Mouse (Mus musculus) stomach, postnatal 0 days (tissue): Measurements from ENCODE around the gene Gga2. TPM values are rescaled to one million over a fixed set of nuclear protein-coding genes. Genes with fewer than 3 reads are reported as not detected.

Experiments
- ATAC-seq: fragments of 200-750 bp; cut with Nextera tagmentation; 2 replicates; pipeline ENCODE4 v1.8.0; 2017; ENCODE audit not compliant: low FRiP score, low TSS enrichment
- DNase-seq: peaks from one replicate; pipeline ENCODE4 v3.0.0-alpha.2; 2016; ENCODE audit warnings: low spot score
- H3K27ac ChIP-seq: fragments of 300-500 bp; sonication (generic); replicated peaks from 2 replicates; pipeline ENCODE4 v1.5.1; 2014; ENCODE audit warnings: mild to moderate bottlenecking, control low read depth
- H3K27me3 ChIP-seq: fragments of 300-500 bp; sonication (generic); 2 replicates; pipeline ENCODE4 v1.6.1; 2014; ENCODE audit warnings: low read length; ENCODE audit not compliant: control insufficient read depth, insufficient read depth
- H3K36me3 ChIP-seq: fragments of 300-500 bp; sonication (generic); 2 replicates; pipeline ENCODE4 v1.6.1; 2014; ENCODE audit warnings: low read length, mixed read lengths; ENCODE audit not compliant: control insufficient read depth, insufficient read depth
- H3K4me1 ChIP-seq: fragments of 300-500 bp; sonication (generic); replicated peaks from 2 replicates; pipeline ENCODE4 v1.6.1; 2014; ENCODE audit warnings: antibody characterized with exemption; ENCODE audit not compliant: control insufficient read depth, insufficient read depth
- H3K4me2 ChIP-seq: fragments of 300-500 bp; sonication (generic); replicated peaks from 2 replicates; pipeline ENCODE4 v1.6.1; 2014; ENCODE audit warnings: low read depth, mild to moderate bottlenecking, control low read depth, moderate library complexity
- H3K4me3 ChIP-seq: fragments of 300-500 bp; sonication (generic); 2 replicates; pipeline ENCODE4 v1.5.1; 2014; ENCODE audit warnings: low read depth, low read length, control low read depth
- H3K9ac ChIP-seq: fragments of 300-500 bp; sonication (generic); 2 replicates; pipeline ENCODE4 v1.6.1; 2014; ENCODE audit warnings: mild to moderate bottlenecking, low read length, control low read depth, mixed read lengths
- H3K9me3 ChIP-seq: fragments of 300-500 bp; sonication (generic); 2 replicates; pipeline ENCODE4 v1.6.1; 2016; ENCODE audit warnings: low read length; ENCODE audit not compliant: control insufficient read depth
- CTCF ChIP-seq: IDR thresholded peaks from 2 replicates; pipeline ENCODE4 v1.5.1; 2016; ENCODE audit warnings: antibody characterized with exemption, low read depth, mild to moderate bottlenecking, moderate library complexity
- EP300 ChIP-seq: optimal IDR thresholded peaks from 2 replicates; pipeline ENCODE3; 2016; ENCODE audit warnings: antibody characterized with exemption
- WGBS: fragments of 180-500 bp; shearing (Covaris S2); extraction: QIAGEN DNeasy Blood & Tissue Kit; methylation state at CpG from one replicate; pipeline ENCODE4 v1.1.7; 2014; 5-methylcytosine and 5-hydroxymethylcytosine counted together
- polyA plus RNA-seq: library from polyadenylated mRNA; unstranded; fragments of >200 nt; fragmentation: Nextera tagmentation; extraction: Ambion mirVana; gene quantifications from 2 replicates; pipeline ENCODE4 v1.2.1, GENCODE M21; 2015

The Gga2 gene
- polyA plus RNA-seq, 1 experiment from 2014 or later, result 31.5 TPM

DNA sequence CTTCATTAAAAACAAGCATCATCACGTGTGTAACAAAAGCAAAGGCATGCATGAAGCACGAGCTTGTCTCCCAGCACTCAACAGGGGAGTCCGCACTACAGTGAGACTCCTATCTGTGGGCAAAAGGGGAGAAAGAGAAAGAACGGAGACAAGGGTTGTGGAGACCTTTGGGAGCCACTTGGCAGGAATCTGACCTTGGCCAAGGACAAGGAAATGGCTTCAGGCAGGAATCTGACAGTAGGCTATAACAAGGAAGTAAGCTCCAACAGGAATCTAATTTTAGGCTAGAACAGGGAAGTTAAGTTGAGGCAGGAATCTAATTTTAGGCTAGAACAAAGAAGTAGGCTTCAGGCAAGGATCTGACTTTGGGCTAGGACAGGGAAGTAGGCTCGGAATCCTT lies 25.1 kb downstream of the Gga2 start:
- Histone ChIP-seq H3K36me3 (peaks cover 22% of the 10 kb centered on the region), H3K9me3 (no peaks in the 10 kb centered on the region), H3K27me3 (no peaks in the 10 kb centered on the region), H3K9ac (no peak overlapping the region), H3K4me1 (no peaks in the 10 kb centered on the region), H3K27ac (no peak overlapping the region), H3K4me2 (no peak overlapping the region), H3K4me3 (no peak overlapping the region)
- TF ChIP-seq CTCF, result no peak
- TF ChIP-seq EP300, result no peak
- no peak for ATAC-seq
- DNase-seq, result no peak
- 90% methylated on average over 5 of the region's 5 CpGs for WGBS

DNA sequence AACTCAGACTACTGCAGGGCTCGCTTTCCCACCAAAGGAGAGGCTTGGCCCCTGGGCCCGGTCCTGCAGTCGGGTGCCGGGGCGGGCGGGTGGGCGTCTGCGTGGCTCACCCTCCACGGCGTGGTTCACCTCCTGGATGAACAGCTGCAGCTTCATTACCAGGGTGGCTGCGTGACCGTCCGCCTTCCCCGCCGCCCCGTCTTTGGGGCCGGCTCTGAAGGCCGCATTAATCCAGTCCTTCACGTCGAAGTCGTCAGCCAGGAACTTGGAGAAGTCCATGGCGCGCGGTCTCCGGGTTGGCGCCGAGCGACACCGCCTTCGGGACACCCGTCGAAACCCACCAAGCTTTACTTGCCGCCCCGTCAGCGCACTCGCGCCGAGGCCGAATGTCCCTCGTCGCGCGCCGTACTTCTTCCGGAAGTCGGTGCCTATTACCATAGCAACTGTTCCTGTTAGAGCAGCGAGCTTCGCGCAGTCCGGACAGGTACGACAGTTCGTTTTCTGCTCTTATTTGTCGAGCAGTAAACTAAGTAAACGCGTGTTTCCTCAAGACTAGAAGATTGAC lies 39.6 kb downstream of the Gga2 start, which contains the start of gene Cog7:
Gene Cog7 (minus strand): TSS at position 405 of the 565 bp plus-strand sequence.
- TF ChIP-seq CTCF (no peak), EP300 (no peak)
- H3K4me3 ChIP-seq, result peak within 1 kb of the TSS; percentile 76
- peak; percentile 90 for DNase-seq
- H3K36me3 ChIP-seq, result peaks cover 3% of the 10 kb centered on the region; the same call in 1 of the 2 replicates
- no peaks in the 10 kb centered on the region for H3K9me3 ChIP-seq
- no peaks in the 10 kb centered on the region for H3K4me1 ChIP-seq
- under 1% methylated on average over 55 of the region's 55 CpGs for WGBS
- H3K27ac ChIP-seq, result no peak within 1 kb of the TSS
- H3K9ac ChIP-seq, result peak within 1 kb of the TSS; percentile 83
- peak; percentile 93 for ATAC-seq
- peak within 1 kb of the TSS; percentile 67 for H3K4me2 ChIP-seq
- H3K27me3 ChIP-seq, result no peaks in the 10 kb centered on the region

DNA sequence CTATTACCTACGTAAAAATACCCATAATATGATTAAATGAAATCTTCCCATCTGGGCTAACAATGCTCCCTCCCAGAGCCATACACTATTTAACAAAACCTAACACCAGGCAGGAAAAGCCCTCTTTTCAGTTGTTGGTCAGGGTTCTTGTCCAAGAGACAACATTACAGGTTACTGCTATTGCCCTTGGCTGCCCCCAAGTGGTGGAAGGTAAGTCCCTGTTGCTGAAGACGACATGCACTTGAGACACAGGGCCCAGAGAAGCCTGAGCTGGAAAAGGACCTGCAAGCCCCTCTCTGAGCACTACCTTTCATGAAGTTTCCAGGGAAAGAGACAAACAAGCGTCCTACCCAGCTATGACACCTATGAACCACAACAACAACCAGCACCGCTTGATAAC lies 46.0 kb downstream of the Gga2 start:
- no peaks in the 10 kb centered on the region for H3K4me1 ChIP-seq
- no peak for ATAC-seq

DNA sequence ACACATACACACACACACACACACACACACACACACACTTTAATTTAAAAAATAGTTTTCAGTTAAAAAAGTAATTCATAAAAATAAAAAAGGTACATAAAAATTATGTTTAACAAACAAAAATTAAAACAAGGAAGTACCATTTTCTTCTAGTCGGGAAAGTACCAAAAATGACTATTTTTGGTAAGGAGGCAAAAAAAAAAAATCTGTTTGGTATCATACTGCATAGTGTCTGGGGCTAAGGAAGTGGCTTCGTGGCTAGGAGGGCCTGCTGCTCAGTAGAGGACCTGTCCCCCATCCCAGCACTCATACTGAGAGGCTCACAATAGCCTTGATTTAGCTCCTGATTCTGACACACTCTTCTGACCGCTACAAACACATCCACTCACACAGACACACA lies 49.3 kb downstream of the Gga2 start:
- H3K27ac ChIP-seq, result no peak overlapping the region
- no peak overlapping the region for H3K4me2 ChIP-seq
- H3K36me3 ChIP-seq, result peaks cover 2% of the 10 kb centered on the region; the same call in 1 of the 2 replicates
- no peaks in the 10 kb centered on the region for H3K9me3 ChIP-seq
- H3K9ac ChIP-seq, result no peak overlapping the region
- TF ChIP-seq CTCF (no peak), EP300 (no peak)
- no peaks in the 10 kb centered on the region for H3K4me1 ChIP-seq
- no peak for DNase-seq
- WGBS, result 86% methylated on average over 3 of the region's 3 CpGs
- no peaks in the 10 kb centered on the region for H3K27me3 ChIP-seq
- no peak overlapping the region for H3K4me3 ChIP-seq
- ATAC-seq, result no peak

More for the DNA sequence above, 46.0 kb downstream of the Gga2 start:
- Histone ChIP-seq H3K4me3 (no peak overlapping the region), H3K27me3 (no peaks in the 10 kb centered on the region), H3K4me2 (no peak overlapping the region), H3K9me3 (no peaks in the 10 kb centered on the region), H3K36me3 (peaks cover 5% of the 10 kb centered on the region; the same call in 1 of the 2 replicates), H3K27ac (no peak overlapping the region), H3K9ac (no peak overlapping the region)
- peak; percentile 68 for DNase-seq
- 53% methylated on average over 4 of the region's 4 CpGs for WGBS
- TF ChIP-seq EP300 (no peak), CTCF (peak; percentile 86)

DNA sequence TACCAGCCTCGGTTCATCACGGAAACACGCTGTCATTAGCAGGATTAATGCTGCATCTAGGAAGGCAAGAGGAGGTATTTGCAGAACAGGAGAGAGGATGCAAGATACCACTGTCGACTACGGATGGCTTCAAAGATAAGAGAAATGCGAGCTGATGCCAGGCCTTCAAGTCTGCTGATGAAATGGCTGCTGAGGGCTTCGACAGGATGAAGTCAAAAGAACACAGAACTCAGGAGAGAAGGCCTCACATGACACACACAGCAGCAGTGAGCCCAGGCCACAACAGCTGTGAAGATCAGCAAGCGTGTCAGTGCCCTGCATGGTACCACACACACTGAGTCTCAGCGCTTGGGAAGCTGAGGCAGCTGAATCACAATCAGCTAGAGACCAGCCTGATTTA lies 50.8 kb downstream of the Gga2 start:
- Histone ChIP-seq H3K4me3 (no peak overlapping the region), H3K27ac (no peak overlapping the region), H3K4me2 (no peak overlapping the region), H3K9ac (no peak overlapping the region), H3K36me3 (peaks cover 2% of the 10 kb centered on the region; the same call in 1 of the 2 replicates), H3K4me1 (no peaks in the 10 kb centered on the region), H3K9me3 (no peaks in the 10 kb centered on the region), H3K27me3 (no peaks in the 10 kb centered on the region)
- WGBS, result 69% methylated on average over 9 of the region's 9 CpGs
- no peak for ATAC-seq
- no peak for DNase-seq
- TF ChIP-seq EP300 (no peak), CTCF (no peak)

DNA sequence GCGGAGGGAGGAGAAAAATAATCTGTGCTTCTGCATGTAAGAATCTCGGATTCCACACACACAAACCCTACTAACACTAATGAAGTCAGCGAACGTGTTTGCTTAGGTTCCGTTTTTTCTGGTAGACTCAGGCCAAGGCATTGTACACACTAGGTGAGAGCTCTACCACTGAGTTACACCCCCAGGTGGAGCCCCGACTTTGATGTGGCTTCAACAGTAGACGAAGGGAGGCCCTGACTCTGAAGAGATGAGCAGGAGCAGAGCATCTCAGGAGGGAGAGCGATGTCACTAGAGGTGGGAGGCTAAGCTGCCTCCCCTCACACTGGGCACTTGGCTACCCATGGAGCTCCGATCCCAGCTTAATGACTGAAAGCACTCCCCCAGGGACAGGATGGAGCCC lies 52.2 kb downstream of the Gga2 start:
- Histone ChIP-seq H3K9ac (no peak overlapping the region), H3K36me3 (peaks cover 2% of the 10 kb centered on the region; the same call in 1 of the 2 replicates), H3K4me1 (no peaks in the 10 kb centered on the region), H3K27me3 (no peaks in the 10 kb centered on the region), H3K27ac (no peak overlapping the region), H3K4me3 (no peak overlapping the region), H3K9me3 (no peaks in the 10 kb centered on the region), H3K4me2 (no peak overlapping the region)
- TF ChIP-seq CTCF (no peak), EP300 (no peak)
- DNase-seq (no peak), ATAC-seq (no peak)
- WGBS, result 83% methylated on average over 9 of the region's 9 CpGs
